Mouse (Mus musculus) G1E-ER4 (cell line): ENCODE results near the gene AY358078. TPM values are rescaled to one million over a fixed set of nuclear protein-coding genes. Genes with fewer than 3 reads are reported as not detected.

ENCODE experiments used
- GATA1 ChIP-seq: IDR thresholded peaks from one replicate; pipeline ENCODE4 v1.8.0; 2012; ENCODE audit warnings: low read length, inconsistent platforms
- polyA plus RNA-seq: library from polyadenylated mRNA; stranded (reverse); fragments of >175 nt; gene quantifications from 2 replicates; pipeline ENCODE4 v1.2.3, GENCODE M21; 2012

The AY358078 gene
- polyA plus RNA-seq = not detected in 2 replicates

DNA sequence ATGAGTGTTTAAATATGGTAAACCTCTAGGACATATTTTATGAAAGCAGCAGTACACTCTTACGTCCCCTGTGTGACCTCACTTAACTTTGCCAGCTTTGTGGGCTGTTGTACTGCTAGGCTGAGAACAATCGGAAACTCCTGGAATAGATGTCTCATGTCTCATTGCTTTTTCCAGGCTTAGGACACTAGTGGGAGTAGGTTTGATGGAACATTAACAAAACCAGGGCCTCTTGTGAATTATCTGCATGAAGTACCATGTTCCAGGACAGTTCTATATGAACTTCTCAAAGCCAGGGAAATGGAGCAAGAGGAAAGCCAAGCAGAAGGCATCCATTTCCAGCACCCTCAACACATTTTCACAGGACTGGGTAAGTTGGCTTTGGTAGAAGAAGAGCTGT is at the start of gene AY358078:
AY358078 (plus strand) TSS at position 301 of the 400 bp plus-strand sequence.
- no peak for TF ChIP-seq GATA1

DNA sequence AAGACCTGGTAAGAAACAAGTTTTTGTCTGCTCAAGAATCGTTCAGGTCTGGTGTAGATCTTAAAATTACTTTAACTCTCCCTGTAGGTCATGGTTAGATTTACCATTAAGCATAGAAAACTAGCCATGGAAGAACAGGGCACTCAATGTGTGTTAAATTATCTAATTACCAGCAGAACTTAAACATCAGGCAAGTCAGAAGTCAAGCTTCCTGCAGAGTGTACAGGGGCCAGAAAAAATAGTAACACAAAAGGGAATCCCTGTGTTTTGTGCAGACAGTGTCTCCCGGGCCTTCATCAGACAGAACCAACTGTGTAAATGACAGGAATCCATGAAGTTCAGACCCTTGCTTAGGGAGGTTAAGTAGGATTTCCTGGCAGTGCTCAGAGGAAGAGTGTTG is 43.9 kb upstream of the AY358078 start:
- no peak for TF ChIP-seq GATA1

DNA sequence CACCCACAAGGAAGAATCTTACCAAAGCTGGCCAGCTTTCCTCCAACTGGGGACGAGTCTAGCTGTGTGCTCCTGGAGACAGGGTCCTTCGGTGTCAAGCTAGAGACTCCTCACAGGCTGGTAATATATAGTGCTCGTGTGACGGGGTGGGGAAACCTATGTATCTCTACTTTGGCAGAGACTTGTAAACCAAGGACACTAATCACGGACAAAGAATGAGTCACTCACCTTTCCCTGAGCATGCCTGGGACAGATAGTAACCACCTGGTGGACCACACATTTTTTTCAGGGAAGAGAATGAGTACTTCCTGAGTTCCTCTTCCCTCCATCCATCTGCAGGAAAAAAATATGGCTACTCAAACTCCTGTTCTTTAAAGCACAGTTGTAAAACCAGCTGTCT is 26.4 kb upstream of the AY358078 start, which contains the start of gene Ang4:
Ang4 (minus strand) TSS at position 101 of the 400 bp plus-strand sequence.
- no peak for TF ChIP-seq GATA1

DNA sequence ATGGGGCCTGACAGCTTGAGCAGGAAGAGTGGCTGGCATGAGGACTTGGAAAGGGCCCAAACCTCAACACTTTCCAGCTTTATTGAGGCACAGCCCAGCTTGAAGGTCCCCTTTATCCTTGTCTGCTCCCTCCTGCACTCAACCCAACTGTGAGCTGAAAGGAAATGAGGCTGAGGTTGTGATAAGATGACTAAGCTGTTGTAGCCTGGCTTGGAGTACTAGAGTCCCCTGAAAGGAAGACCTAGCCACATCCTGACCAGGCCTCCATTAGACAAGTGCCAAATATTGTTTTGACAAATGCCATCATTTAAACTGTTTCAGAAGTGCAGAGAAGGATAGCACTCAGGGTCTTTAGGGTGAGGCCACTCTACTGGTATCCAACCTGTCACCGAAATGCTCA is 22.1 kb upstream of the AY358078 start:
- TF ChIP-seq GATA1 = no peak

DNA sequence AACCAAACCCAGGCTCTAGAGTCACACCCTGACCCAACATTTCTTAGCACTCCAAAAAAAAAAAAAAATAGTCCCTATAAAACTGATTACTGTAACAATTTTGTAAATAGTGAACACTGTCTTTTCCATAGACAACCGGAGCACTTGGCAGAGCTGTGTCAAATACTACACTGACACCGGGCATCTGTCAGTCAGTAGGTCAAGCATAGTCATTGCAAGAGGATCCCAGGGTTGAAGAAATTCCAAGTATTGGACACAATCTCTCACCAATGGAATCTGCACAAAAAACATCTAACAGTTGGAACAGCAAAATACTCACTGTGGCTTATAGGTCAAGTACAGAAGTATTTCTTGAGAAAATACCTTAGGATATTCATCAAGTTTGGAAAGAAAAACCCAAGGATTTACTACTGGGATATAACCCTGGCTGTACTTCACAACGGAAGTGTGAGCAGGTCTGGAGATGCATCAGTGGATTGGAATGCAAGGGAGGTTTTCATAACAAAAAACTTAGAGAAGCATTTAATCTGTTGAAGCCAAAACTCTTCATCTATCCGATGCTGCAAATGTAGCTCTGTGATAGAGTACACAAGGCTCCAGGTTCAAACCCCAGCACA is 20.9 kb upstream of the AY358078 start:
- no peak for TF ChIP-seq GATA1

DNA sequence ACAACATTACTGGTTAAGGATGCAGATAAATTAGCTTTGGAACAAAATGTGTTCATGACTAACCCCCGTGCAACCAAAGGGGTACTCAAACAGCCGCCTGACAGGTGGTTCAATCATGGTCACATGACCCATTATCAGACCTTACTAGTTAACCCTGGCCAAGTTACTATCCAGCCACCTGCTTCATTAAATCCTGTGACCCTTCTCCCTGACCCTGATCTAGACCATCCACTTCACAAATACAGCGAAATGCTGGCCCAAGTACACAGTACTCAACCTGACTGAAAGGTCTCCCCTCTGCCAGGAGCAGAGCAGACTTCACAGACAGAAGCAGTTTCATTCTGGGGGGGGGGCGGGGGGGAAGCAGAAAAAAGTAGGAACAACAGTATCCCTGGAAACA is 13.5 kb upstream of the AY358078 start:
- TF ChIP-seq GATA1 = no peak

DNA sequence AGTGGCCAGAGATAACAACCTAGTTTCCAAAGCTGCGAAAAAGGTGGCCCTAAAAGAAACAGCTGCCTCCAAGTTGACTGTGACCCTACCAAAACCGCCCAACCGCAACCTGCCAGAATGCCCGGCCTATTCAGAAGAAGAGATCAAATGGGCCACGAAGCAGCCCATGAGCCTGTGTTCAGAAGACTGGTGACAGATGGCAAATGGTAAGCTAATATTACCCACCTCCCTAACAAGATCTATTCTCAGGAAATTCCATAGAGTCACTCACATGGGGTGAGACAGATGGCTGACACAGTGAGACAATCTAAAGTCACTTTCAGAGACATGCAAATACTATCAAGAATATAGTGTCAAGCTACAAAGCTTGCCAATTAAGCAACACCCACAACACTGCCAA is 12.8 kb upstream of the AY358078 start:
- no peak for TF ChIP-seq GATA1

DNA sequence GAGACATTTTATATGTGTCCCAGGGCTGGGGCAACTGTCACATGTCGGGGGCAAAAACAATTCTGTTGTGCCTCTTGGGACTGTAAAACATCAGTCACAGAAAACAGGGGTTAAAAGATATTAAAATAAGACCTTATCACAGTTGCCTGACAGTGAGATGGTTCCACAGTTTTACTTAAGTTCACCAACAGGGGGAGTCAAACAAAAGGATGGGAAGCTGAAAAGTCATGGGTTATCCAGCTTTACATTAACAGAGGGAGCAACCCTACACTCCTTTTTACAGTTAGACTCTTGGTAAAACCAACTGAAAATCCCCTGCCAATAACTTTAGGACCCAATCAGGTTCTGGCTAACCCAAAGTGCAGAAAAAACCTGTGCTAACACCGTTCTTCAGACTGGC is 10.7 kb upstream of the AY358078 start:
- no peak for TF ChIP-seq GATA1

DNA sequence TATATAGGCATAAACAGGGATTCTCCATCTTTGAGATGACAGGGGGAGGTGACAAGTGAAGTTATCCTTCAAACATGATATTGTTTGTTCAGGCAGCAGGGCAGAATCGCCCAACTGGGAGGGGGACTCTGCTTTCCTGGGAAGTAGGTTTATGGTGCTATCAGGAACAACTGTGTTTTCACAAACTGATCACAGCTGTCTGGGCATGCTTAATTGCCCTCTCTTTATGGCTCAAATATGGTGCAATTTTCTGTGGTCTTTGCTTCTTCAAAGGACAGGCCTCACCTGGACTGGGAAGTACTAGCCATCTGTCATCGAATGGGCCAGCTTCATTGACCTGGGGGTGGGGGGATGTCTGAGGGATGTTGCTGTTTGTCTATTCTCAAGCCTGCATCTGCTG is 5.7 kb upstream of the AY358078 start:
- TF ChIP-seq GATA1 = no peak

DNA sequence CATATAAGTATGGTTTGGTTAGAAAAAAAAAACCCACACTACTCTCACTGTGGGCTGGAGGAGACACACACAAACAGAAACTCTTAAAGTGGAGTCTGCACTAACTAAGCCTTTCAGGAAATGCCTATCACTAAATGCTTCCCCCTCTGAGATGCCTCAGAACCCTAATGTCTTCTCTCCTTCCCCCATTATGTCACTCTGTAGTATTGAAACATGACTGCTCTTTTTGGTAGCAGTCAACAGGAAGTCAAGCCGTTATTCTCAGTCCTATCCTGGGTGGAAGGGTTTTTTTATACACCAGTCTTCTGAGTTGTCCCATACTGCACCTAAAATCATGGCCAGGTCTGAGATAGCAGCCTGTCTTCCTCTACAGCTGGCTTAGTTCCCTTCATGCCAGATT is 26.8 kb downstream of the AY358078 start:
- TF ChIP-seq GATA1 = no peak

DNA sequence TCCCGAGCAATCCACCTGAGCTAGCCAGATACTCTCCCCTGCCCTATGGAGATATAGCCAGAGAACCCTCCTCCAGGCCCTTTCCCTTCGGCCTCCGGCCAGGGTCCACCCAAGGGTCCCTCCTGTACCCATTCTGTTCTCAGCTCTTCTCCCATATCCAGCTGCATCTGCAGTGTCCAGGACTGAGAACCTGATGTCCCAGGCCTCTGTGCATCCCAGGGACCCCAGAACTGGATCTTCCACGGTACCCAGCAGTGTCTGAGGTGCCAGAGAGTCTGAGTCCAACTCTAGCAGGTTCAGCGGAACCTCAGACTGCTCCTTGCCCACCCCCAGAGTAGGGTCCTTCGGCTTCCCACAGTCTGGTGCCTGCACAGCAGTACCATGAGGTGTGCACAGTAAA is 29.3 kb downstream of the AY358078 start:
- TF ChIP-seq GATA1 = no peak

DNA sequence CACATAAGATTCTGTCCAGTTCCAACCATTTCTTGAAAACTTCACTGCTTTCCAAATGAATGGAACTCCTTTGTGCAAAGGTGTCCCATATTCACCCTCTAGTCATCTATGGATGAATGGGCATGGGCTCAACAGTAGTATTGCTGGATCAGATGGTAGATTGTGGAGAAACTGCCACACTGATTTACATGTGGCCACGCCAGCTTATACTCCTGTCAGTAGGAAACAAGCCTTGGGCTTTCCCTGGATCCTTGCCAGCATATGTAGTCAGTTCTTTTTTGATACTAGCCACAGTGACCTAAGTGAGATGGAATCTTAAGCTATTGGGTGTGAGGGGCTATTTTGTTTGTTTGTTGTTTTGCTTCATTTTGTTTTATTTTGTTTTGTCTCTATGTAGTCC is 42.4 kb downstream of the AY358078 start:
- TF ChIP-seq GATA1 = no peak

DNA sequence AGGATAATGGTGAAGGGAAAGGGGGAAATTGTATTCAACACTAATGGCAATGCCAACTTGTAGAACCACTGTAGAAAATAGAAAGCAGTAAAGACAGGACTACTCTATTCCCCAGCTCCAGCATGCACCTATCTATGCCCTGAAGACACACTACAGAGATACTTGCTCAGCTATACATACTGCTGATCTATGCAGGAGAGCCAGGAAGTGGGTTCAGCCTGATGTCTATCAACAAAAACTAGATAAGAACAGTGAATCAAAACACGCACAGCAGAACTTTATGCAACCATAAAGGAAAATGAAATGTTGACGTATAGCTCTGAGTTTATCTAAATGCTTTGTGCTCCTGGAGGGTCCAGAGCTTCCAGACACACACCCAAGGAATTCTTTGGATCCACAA is 42.9 kb downstream of the AY358078 start:
- no peak for TF ChIP-seq GATA1

DNA sequence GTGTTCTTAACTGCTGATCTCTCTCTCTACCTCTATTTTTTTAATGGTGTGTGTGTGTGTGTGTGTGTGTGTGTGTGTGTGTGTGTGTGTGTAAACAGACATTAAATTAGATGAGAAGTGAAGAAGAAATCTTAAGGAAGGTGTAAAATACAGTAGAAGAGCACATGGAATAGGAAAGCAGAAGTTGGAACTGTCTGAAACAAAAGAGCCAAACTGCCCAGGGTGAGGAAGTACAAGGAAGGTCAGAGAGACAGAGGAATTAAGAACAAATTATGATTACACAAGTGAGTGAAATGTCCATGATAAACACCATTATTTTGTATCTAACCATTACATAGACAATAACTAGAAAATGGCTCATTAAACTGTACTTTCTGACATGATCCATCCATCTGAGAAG is 44.0 kb downstream of the AY358078 start:
- no peak for TF ChIP-seq GATA1

DNA sequence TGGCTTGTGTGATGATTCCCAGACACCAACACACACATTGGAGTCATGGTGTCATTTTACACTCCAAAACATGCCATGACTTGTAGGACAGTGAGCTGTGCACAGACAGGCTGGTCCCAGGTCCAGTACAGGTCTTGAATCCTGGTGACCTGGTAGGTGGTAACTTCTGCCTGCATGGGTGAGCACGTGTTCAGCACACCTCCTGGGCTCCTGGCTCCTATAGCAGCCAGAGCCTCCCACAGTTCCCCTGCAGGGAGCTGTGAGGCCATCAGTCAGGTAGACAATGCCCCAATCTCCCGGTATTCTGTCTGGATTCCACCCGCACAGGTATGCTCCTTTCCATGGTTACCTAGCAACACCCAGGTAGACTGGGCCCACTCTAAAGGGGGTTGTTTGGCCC is 46.7 kb downstream of the AY358078 start:
- TF ChIP-seq GATA1 = no peak

DNA sequence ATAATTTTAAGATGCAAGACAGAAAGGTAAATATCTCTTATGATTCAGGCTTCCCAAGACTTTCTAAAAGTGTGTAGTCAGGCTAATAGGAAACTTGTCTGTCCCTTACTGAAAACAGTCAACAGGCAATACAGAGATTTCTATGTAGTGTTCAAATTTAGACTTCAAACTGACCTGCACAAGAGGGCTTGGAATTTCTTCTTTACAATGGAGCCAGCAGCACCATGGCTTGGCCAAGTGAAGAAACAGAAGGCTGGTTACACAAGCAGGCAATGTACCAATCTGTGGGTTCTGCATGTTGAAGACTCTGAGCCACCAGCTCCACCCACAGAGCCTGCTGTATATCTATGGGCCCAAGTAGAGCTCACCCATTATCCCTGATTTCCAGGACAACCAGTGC is 53.6 kb downstream of the AY358078 start, which contains the start of gene Ear6:
Ear6 (plus strand) TSS at position 301 of the 400 bp plus-strand sequence.
- no peak for TF ChIP-seq GATA1

DNA sequence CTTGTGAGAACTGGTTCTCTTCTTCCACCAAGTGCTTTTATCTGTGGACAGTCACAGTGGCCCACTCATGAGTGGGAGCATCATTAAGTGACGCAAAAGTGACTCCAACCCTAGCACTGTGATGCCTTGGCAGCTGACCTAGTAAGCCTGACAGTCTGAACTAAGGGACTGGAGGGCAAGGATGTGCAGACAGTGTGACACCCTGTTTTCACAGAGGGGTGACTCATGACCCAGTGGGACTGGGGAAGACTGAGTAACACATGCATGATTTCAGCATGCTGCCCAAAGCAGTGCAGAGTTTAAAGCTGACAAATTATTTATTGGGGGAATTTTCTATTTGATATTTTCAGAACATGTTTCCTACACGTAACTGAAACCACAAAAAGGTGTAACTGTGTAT is 70.9 kb downstream of the AY358078 start:
- TF ChIP-seq GATA1 = no peak

DNA sequence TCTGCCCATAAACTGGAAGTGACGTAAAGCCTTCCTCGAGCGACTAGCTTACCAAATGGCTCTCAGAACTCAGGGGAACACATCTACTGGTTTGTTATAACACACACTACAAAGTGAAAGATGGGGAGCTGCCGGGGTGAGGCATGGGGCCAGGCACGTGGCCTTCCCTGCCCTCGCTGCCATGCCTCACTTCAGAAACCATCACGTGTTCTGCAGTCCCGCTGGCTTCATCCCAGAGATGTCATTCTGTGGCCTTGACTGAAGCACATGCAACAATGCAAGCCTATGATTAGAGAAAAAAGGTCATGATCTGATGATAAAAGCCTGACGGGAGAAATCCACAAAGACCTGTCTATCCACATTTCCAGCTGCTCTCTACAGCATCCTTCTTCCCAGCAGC is 71.9 kb downstream of the AY358078 start:
- no peak for TF ChIP-seq GATA1

Other genes starting within 250 kb of the AY358078 start
- 0.09 and 0.99 TPM in 2 replicates for gene Gm5622, start 247.3 kb upstream of the AY358078 start, polyA plus RNA-seq
- not detected in 2 replicates for gene Gm17175, start 226.0 kb upstream of the AY358078 start, polyA plus RNA-seq
- not detected in 2 replicates for gene Gm17174, start 207.9 kb upstream of the AY358078 start, polyA plus RNA-seq
- not detected in 2 replicates for gene Gm17078, start 188.7 kb upstream of the AY358078 start, polyA plus RNA-seq
- not detected in 2 replicates for gene Gm4181, start 164.4 kb upstream of the AY358078 start, polyA plus RNA-seq
- gene Gm17079, start 104.6 kb upstream of the AY358078 start, polyA plus RNA-seq = not detected in 2 replicates
- gene Gm5800, start 82.9 kb upstream of the AY358078 start, polyA plus RNA-seq = not detected in 2 replicates
- not detected in 2 replicates for gene Ang4, start 26.5 kb upstream of the AY358078 start, polyA plus RNA-seq
- gene Ear6, start 53.7 kb downstream of the AY358078 start, polyA plus RNA-seq = not detected in 2 replicates
- 13.1 and 21.0 TPM in 2 replicates for gene Mettl17, start 84.8 kb downstream of the AY358078 start, polyA plus RNA-seq
- not detected in 2 replicates for gene Slc39a2, start 92.8 kb downstream of the AY358078 start, polyA plus RNA-seq
- gene Ndrg2, start 114.1 kb downstream of the AY358078 start, polyA plus RNA-seq = not detected in 2 replicates
- gene Tppp2, start 118.4 kb downstream of the AY358078 start, polyA plus RNA-seq = not detected in 2 replicates
- not detected in 2 replicates for gene Rnase13, start 122.7 kb downstream of the AY358078 start, polyA plus RNA-seq
- 28.7 and 40.6 TPM in 2 replicates for gene Arhgef40, start 184.7 kb downstream of the AY358078 start, polyA plus RNA-seq
- not detected in 2 replicates for gene Tmem253, start 215.6 kb downstream of the AY358078 start, polyA plus RNA-seq
- gene Zfp219, start 220.7 kb downstream of the AY358078 start, polyA plus RNA-seq = 59.0 and 77.2 TPM in 2 replicates
- not detected in 2 replicates for gene Olfr221, start 242.4 kb downstream of the AY358078 start, polyA plus RNA-seq